Mouse (Mus musculus): Measurements from ENCODE around the gene Cyp2ab1.

DNA sequence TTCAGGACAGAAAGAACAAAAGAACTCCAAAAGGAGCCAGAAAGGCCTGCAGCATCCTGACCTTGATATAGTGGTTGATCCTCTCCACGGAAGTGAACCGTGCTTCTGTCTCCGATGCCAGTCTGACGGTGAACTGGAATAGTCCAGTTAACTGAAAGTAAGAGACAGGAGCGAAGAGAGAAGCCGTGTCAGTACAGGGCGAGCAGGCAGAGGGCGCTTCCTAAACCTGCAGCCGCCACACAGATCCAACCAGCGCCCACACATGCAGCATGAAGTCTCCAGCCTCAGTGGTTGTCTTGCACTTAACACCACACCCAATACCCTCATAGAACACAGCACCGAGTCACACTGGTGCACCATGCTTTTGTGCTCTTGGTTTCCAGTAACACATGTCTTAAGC is 36.9 kb upstream of the Cyp2ab1 start:
- TF ChIP-seq GATA1 (IDR thresholded peaks at IDR 0.05; ENCODE audit: borderline replicate concordance, low read length) (no peak), FLI1 (IDR thresholded peaks at IDR 0.05; ENCODE audit: low read length) (no peak)
